Comparison of ENCODE assay signal across 19 mouse cellular contexts in the genomic region with DNA sequence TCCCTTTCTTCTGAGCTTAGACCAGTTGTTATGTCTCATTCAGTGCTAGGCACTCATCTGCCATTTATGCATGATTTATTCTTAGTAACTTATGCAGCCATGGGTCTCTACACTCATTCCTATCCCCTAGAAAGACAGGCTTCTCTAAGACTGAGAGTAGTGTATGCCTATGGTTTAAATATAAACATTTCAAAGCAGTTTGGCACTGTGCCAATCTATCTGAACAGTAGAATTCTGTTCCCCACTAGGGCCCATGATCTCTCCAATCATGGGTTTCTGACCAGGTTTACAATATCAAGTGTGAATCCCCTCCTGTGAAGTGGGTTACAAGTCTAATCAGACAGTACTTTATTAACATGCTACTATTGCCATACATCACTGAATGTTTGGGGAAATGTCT.
A peak's percentile ranks its signal among the peaks of the same experiment; 100 is the strongest.
DNase-seq lines count a peak whose midpoint lies in the region; ATAC-seq and TF ChIP-seq lines count a peak whose summit lies in the region.
"Had no signal": no experiment of that assay in that cellular context is flagged by ENCODE, and none has a peak within 500 bp of the region (broad histone marks: within the 10 kb centered on the region; RNA-seq: fewer than 3 reads in every experiment).

No protein-coding gene starts in this region.

- H3K9me3 ChIP-seq in forebrain, embryonic 14.5 days (replicated peaks; ENCODE audit: control insufficient read depth, low read length), result no peaks in the 10 kb centered on the region
- H3K9me3 ChIP-seq in forebrain, embryonic 12.5 days, result no peaks in the 10 kb centered on the region
- H3K9me3 ChIP-seq in kidney, embryonic 16.5 days (ENCODE audit: low read length), result peaks cover 5% of the 10 kb centered on the region; the same call in 1 of the 2 replicates
- no peaks in the 10 kb centered on the region; the same call in 1 of the 2 replicates for H3K9me3 ChIP-seq in lung, embryonic 14.5 days (ENCODE audit: low read depth, low read length)
- H3K9me3 ChIP-seq in lung, postnatal 0 days (ENCODE audit: low read length), result no peaks in the 10 kb centered on the region
- H3K9me3 ChIP-seq: embryonic facial prominence, embryonic 13.5 days; forebrain, embryonic 15.5 days had no signal

- no peak overlapping the region for H3K4me3 ChIP-seq in forebrain, embryonic 14.5 days (ENCODE audit: low read depth, low read length)
- H3K4me3 ChIP-seq in forebrain, embryonic 12.5 days (replicated peaks), result no peak overlapping the region
- no peak overlapping the region for H3K4me3 ChIP-seq in kidney, embryonic 16.5 days (ENCODE audit: low read length)
- no peak overlapping the region for H3K4me3 ChIP-seq in lung, embryonic 14.5 days (ENCODE audit: low read depth, low read length)
- H3K4me3 ChIP-seq in lung, postnatal 0 days (ENCODE audit: low read depth, low read length), result no peak overlapping the region
- H3K4me3 ChIP-seq: embryonic facial prominence, embryonic 13.5 days; forebrain, embryonic 15.5 days had no signal

- no peak for ATAC-seq in forebrain, embryonic 14.5 days
- ATAC-seq in forebrain, embryonic 12.5 days (ENCODE audit: low FRiP score), result no peak
- ATAC-seq in kidney, embryonic 16.5 days (ENCODE audit: low FRiP score, low TSS enrichment), result no peak
- peak; percentile 28; the same call in 1 of the 2 replicates for ATAC-seq in lung, embryonic 14.5 days (ENCODE audit: insufficient read depth)
- ATAC-seq in lung, postnatal 0 days, result no peak
- ATAC-seq: activated CD4-positive, CD25-positive, alpha-beta regulatory T cell, adult 4 months; forebrain, embryonic 15.5 days; forebrain, postnatal 0 days; Patski had no signal

- peak; percentile 7 for DNase-seq in forebrain, embryonic 14.5 days (ENCODE audit: low spot score)
- no peak for DNase-seq in kidney, postnatal 14 days
- peak; percentile 79 for DNase-seq in lung, embryonic 14.5 days
- no peak for DNase-seq in lung, postnatal 0 days (ENCODE audit: low spot score)
- DNase-seq in layer of hippocampus, adult 18-20 months (ENCODE audit: low spot score in 2 of 2), result no peak
- DNase-seq: adrenal gland, adult 8-10 months; adrenal gland, postnatal 14 days; adrenal gland, postnatal 36 days; cerebellum, adult 11-12 months; cerebellum, adult 2 months; cerebellum, adult 9-10 months; cerebellum, postnatal 25 days; forebrain, postnatal 0 days had no signal

- no peak overlapping the region for H3K27ac ChIP-seq in forebrain, embryonic 14.5 days (ENCODE audit: low read depth, low read length)
- no peak overlapping the region for H3K27ac ChIP-seq in forebrain, embryonic 12.5 days
- H3K27ac ChIP-seq in kidney, embryonic 16.5 days (ENCODE audit: low read length), result peak overlapping the region; percentile 46; the same call in 1 of the 2 replicates
- H3K27ac ChIP-seq in lung, embryonic 14.5 days (ENCODE audit: low read depth), result no peak overlapping the region
- no peak overlapping the region for H3K27ac ChIP-seq in lung, postnatal 0 days (ENCODE audit: low read length)
- H3K27ac ChIP-seq: embryonic facial prominence, embryonic 13.5 days; forebrain, embryonic 15.5 days had no signal

- no peaks in the 10 kb centered on the region for H3K36me3 ChIP-seq in forebrain, embryonic 14.5 days (ENCODE audit: control insufficient read depth, insufficient read depth, low read length)
- no peaks in the 10 kb centered on the region for H3K36me3 ChIP-seq in forebrain, embryonic 12.5 days (replicated peaks)
- H3K36me3 ChIP-seq in kidney, embryonic 16.5 days (ENCODE audit: insufficient read depth, low read length), result no peaks in the 10 kb centered on the region
- no peaks in the 10 kb centered on the region for H3K36me3 ChIP-seq in lung, embryonic 14.5 days (ENCODE audit: insufficient read depth)
- H3K36me3 ChIP-seq in lung, postnatal 0 days (ENCODE audit: insufficient read depth, low read length), result no peaks in the 10 kb centered on the region
- H3K36me3 ChIP-seq: embryonic facial prominence, embryonic 13.5 days; forebrain, embryonic 15.5 days had no signal

- no peaks in the 10 kb centered on the region for H3K27me3 ChIP-seq in forebrain, embryonic 14.5 days (replicated peaks; ENCODE audit: control insufficient read depth, insufficient read depth, low read length)
- no peaks in the 10 kb centered on the region for H3K27me3 ChIP-seq in forebrain, embryonic 12.5 days
- H3K27me3 ChIP-seq in kidney, embryonic 16.5 days (ENCODE audit: insufficient read depth, low read length), result no peaks in the 10 kb centered on the region
- no peaks in the 10 kb centered on the region for H3K27me3 ChIP-seq in lung, embryonic 14.5 days (ENCODE audit: insufficient read depth, low read length)
- no peaks in the 10 kb centered on the region for H3K27me3 ChIP-seq in lung, postnatal 0 days (replicated peaks; ENCODE audit: insufficient read depth, low read length)
- H3K27me3 ChIP-seq: embryonic facial prominence, embryonic 13.5 days; forebrain, embryonic 15.5 days; Patski had no signal

- no peak for TF ChIP-seq CTCF in lung, embryonic 14.5 days (IDR thresholded peaks at IDR 0.05; ENCODE audit: low read depth)
- no peak for TF ChIP-seq CTCF in lung, postnatal 0 days (IDR thresholded peaks at IDR 0.05)

- no peak overlapping the region for H3K4me2 ChIP-seq in forebrain, embryonic 14.5 days (ENCODE audit: low read length)
- H3K4me2 ChIP-seq in forebrain, embryonic 12.5 days, result no peak overlapping the region
- H3K4me2 ChIP-seq in kidney, embryonic 16.5 days (replicated peaks; ENCODE audit: low read depth, low read length), result no peak overlapping the region
- no peak overlapping the region for H3K4me2 ChIP-seq in lung, embryonic 14.5 days
- H3K4me2 ChIP-seq in lung, postnatal 0 days (replicated peaks; ENCODE audit: low read depth, low read length), result no peak overlapping the region
- H3K4me2 ChIP-seq: embryonic facial prominence, embryonic 13.5 days; forebrain, embryonic 15.5 days had no signal

- no peak overlapping the region for H3K9ac ChIP-seq in forebrain, embryonic 14.5 days (ENCODE audit: low read length)
- H3K9ac ChIP-seq in forebrain, embryonic 12.5 days, result no peak overlapping the region
- H3K9ac ChIP-seq in kidney, embryonic 16.5 days (replicated peaks; ENCODE audit: low read length), result no peak overlapping the region
- no peak overlapping the region for H3K9ac ChIP-seq in lung, embryonic 14.5 days
- no peak overlapping the region for H3K9ac ChIP-seq in lung, postnatal 0 days (replicated peaks; ENCODE audit: low read depth)
- H3K9ac ChIP-seq: embryonic facial prominence, embryonic 13.5 days; forebrain, embryonic 15.5 days; forebrain, postnatal 0 days had no signal

- no peaks in the 10 kb centered on the region for H3K4me1 ChIP-seq in forebrain, embryonic 14.5 days (ENCODE audit: control insufficient read depth, insufficient read depth, low read length)
- H3K4me1 ChIP-seq in forebrain, embryonic 12.5 days, result no peaks in the 10 kb centered on the region
- 0 out of 2 replicates have a peak, but pooled peaks cover 2% of the 10 kb centered on the region for H3K4me1 ChIP-seq in kidney, embryonic 16.5 days (ENCODE audit: insufficient read depth, low read length)
- H3K4me1 ChIP-seq in lung, embryonic 14.5 days (ENCODE audit: insufficient read depth), result no peaks in the 10 kb centered on the region
- H3K4me1 ChIP-seq in lung, postnatal 0 days (ENCODE audit: insufficient read depth, low read depth, low read length), result no peaks in the 10 kb centered on the region
- H3K4me1 ChIP-seq: forebrain, embryonic 15.5 days had no signal

- no peak for TF ChIP-seq EP300 in lung, postnatal 0 days (IDR thresholded peaks at IDR 0.05)

Comparison
In these comparisons a context has a peak if more than half of its experiments do, and no peak if none do; other contexts are left out.
1. DNase-seq: peak in forebrain, embryonic 14.5 days (single experiment) and lung, embryonic 14.5 days (single experiment); none in kidney, postnatal 14 days (single experiment), lung, postnatal 0 days (single experiment) and layer of hippocampus, adult 18-20 months (0 of 2).